Mouse (Mus musculus) splenic B cell, adult 2 months (primary cell): ENCODE results near the gene Olfr802.

Source experiments
- DNase-seq: peaks from one replicate; pipeline ENCODE4 v3.0.0-alpha.2; 2011; ENCODE audit warnings: low read depth, low spot score
- H3K27me3 ChIP-seq: 2 replicates; pipeline ENCODE4 v1.6.1; 2012; ENCODE audit warnings: mild to moderate bottlenecking, low read length, moderate library complexity, mixed read lengths; ENCODE audit not compliant: control insufficient read depth, poor library complexity, insufficient read depth, severe bottlenecking
- H3K36me3 ChIP-seq: 2 replicates; pipeline ENCODE4 v1.6.1; 2012; ENCODE audit warnings: mild to moderate bottlenecking, low read length, moderate library complexity, mixed read lengths; ENCODE audit not compliant: control insufficient read depth, poor library complexity, insufficient read depth, severe bottlenecking

Olfr802 gene

GRCm38 (mm10) chr10:129688069-129688468, at the start of gene Olfr802:
Gene Olfr802 (minus strand): TSS chr10:129688169.
- DNase-seq: no peak
- H3K36me3 ChIP-seq: no peaks in the 10 kb centered on the region

GRCm38 (mm10) chr10:129729275-129729674, 41.3 kb upstream of the Olfr802 start, which contains the start of gene Olfr805:
Gene Olfr805 (minus strand): TSS chr10:129729375.
- Histone ChIP-seq H3K27me3 (no peaks in the 10 kb centered on the region), H3K36me3 (no peaks in the 10 kb centered on the region)
- no peak for DNase-seq

More at GRCm38 (mm10) chr10:129688069-129688468, at the start of gene Olfr802:
- no peaks in the 10 kb centered on the region for H3K27me3 ChIP-seq

GRCm38 (mm10) chr10:129702910-129703309, 14.9 kb upstream of the Olfr802 start, which contains the start of gene Olfr804:
Gene Olfr804 (plus strand): TSS chr10:129703210.
- H3K36me3 ChIP-seq: no peaks in the 10 kb centered on the region
- H3K27me3 ChIP-seq: no peaks in the 10 kb centered on the region
- no peak for DNase-seq

GRCm38 (mm10) chr10:129694186-129694585, 6.2 kb upstream of the Olfr802 start, which contains the start of gene Olfr803:
Gene Olfr803 (minus strand): TSS chr10:129694286.
- DNase-seq: no peak
- no peaks in the 10 kb centered on the region for H3K36me3 ChIP-seq
- H3K27me3 ChIP-seq: no peaks in the 10 kb centered on the region

GRCm38 (mm10) chr10:129673765-129674164, 14.2 kb downstream of the Olfr802 start, which contains the start of gene Olfr801:
Gene Olfr801 (minus strand): TSS chr10:129673865.
- DNase-seq: no peak
- Histone ChIP-seq H3K36me3 (no peaks in the 10 kb centered on the region), H3K27me3 (no peaks in the 10 kb centered on the region)

- no peak for DNase-seq
- Histone ChIP-seq H3K27me3 (no peaks in the 10 kb centered on the region), H3K36me3 (no peaks in the 10 kb centered on the region)
These were observed 30.6 kb downstream of the Olfr802 start, which contains the start of gene Olfr800 for GRCm38 (mm10) chr10:129657394-129657793. Gene Olfr800 (plus strand): TSS chr10:129657694.

GRCm38 (mm10) chr10:129651763-129652162, 36.2 kb downstream of the Olfr802 start:
- no peaks in the 10 kb centered on the region for H3K27me3 ChIP-seq
- H3K36me3 ChIP-seq: no peaks in the 10 kb centered on the region
- DNase-seq: no peak

GRCm38 (mm10) chr10:129637184-129637583, 50.8 kb downstream of the Olfr802 start, which contains the start of gene Olfr799:
Gene Olfr799 (plus strand): TSS chr10:129637484.
- no peak for DNase-seq
- no peaks in the 10 kb centered on the region for H3K27me3 ChIP-seq
- no peaks in the 10 kb centered on the region for H3K36me3 ChIP-seq

GRCm38 (mm10) chr10:129627834-129628233, 60.1 kb downstream of the Olfr802 start, which contains the start of gene Olfr798:
Gene Olfr798 (minus strand): TSS chr10:129627934.
- no peak for DNase-seq
- H3K36me3 ChIP-seq: no peaks in the 10 kb centered on the region
- H3K27me3 ChIP-seq: no peaks in the 10 kb centered on the region
